Mouse (Mus musculus) intestine, embryonic 15.5 days (tissue): Measurements from ENCODE around the gene Rcor1. TPM values are rescaled to one million over a fixed set of nuclear protein-coding genes. Genes with fewer than 3 reads are reported as not detected.

Experiments used
- ATAC-seq: fragments of 200-750 bp; cut with Nextera tagmentation; 2 replicates; pipeline ENCODE4 v1.8.0; 2017; ENCODE audit warnings: moderate TSS enrichment, moderate library complexity
- H3K27ac ChIP-seq: fragments of 300-500 bp; sonication (generic); 2 replicates; pipeline ENCODE4 v1.5.1; 2015; ENCODE audit warnings: mild to moderate bottlenecking, inconsistent platforms
- H3K27me3 ChIP-seq: fragments of 300-500 bp; sonication (generic); replicated peaks from 2 replicates; pipeline ENCODE4 v1.6.1; 2015; ENCODE audit warnings: inconsistent platforms
- H3K36me3 ChIP-seq: fragments of 300-500 bp; sonication (generic); 2 replicates; pipeline ENCODE4 v1.6.1; 2015; ENCODE audit warnings: inconsistent platforms
- H3K4me1 ChIP-seq: fragments of 300-500 bp; sonication (generic); replicated peaks from 2 replicates; pipeline ENCODE4 v1.6.1; 2015; ENCODE audit warnings: inconsistent platforms
- H3K4me2 ChIP-seq: fragments of 300-500 bp; sonication (generic); replicated peaks from 2 replicates; pipeline ENCODE4 v1.6.1; 2015; ENCODE audit warnings: mild to moderate bottlenecking, inconsistent platforms
- H3K4me3 ChIP-seq: fragments of 300-500 bp; sonication (generic); replicated peaks from 2 replicates; pipeline ENCODE4 v1.5.1; 2015; ENCODE audit warnings: inconsistent platforms
- H3K9ac ChIP-seq: fragments of 300-500 bp; sonication (generic); 2 replicates; pipeline ENCODE4 v1.6.1; 2015; ENCODE audit warnings: inconsistent platforms
- H3K9me3 ChIP-seq: fragments of 300-500 bp; sonication (generic); 2 replicates; pipeline ENCODE4 v1.6.1; 2016; ENCODE audit warnings: inconsistent platforms
- WGBS: fragments of 180-500 bp; shearing (Covaris S2); methylation state at CpG from one replicate; pipeline ENCODE4 v1.1.7; 2015; 5-methylcytosine and 5-hydroxymethylcytosine counted together
- polyA plus RNA-seq: library from polyadenylated mRNA; unstranded; fragments of >200 nt; fragmentation: Nextera tagmentation; extraction: Ambion mirVana; gene quantifications from 2 replicates; pipeline ENCODE4 v1.2.1, GENCODE M21; 2015

Gene Rcor1
- polyA plus RNA-seq, 1 experiment from 2014 or later: 9.1 TPM

DNA sequence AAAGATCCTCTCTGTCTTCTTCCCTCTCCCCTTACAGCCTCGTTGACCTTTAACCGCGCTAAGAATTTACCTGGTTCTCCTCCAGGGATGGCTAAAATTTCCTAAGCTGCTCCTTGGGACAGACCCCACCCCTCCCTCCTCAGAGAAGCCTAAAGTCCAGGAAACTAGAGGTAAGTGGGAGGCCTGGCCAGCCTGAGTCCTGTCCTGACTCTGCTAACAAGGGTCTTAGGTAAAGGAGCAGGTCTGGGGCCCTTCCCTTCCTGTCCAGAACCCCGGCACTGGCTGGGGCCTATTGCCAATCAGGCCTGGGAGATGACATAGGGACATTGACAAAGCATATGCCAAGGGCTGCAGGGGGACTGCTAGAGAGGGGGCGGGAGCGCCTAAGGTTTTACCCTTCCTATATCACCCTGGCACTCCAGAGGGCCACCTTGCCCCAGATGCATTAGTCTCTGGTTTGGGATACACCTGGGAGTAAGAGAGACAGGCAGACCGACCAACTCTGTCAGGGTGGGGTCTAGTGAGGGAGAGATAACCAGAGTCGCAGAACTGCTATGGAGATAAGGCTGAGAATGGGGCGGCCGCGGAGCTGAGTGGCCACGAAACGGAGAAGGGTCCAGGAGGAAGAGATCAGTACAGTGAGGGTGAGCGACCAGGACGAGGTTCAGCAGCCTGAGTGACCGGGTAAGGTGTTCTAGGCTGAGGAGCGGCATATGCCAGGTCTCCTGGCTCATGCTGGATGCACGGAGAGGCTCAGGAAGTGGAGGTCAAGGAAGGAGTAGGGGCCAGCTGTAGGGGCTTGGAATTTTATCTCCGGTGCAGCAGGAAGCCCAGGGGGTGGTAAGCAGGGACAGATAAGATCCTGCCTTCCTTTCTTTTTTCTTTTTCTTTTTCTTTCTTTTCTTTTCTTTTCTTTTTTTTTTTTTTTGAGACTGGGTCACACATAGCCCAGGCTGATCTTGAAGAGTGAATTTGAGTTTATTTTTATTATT, 10.7 kb upstream of the Rcor1 start:
- Histone ChIP-seq H3K4me3 (no peak overlapping the region), H3K27me3 (no peaks in the 10 kb centered on the region), H3K4me1 (no peaks in the 10 kb centered on the region), H3K27ac (no peak overlapping the region), H3K9ac (no peak overlapping the region), H3K9me3 (no peaks in the 10 kb centered on the region), H3K36me3 (no peaks in the 10 kb centered on the region), H3K4me2 (0 out of 2 replicates have a peak overlapping the region, but pooled peaks have one; percentile 22)
- peak; percentile 62 for ATAC-seq
- WGBS: 47% methylated on average over 19 of the region's 19 CpGs

DNA sequence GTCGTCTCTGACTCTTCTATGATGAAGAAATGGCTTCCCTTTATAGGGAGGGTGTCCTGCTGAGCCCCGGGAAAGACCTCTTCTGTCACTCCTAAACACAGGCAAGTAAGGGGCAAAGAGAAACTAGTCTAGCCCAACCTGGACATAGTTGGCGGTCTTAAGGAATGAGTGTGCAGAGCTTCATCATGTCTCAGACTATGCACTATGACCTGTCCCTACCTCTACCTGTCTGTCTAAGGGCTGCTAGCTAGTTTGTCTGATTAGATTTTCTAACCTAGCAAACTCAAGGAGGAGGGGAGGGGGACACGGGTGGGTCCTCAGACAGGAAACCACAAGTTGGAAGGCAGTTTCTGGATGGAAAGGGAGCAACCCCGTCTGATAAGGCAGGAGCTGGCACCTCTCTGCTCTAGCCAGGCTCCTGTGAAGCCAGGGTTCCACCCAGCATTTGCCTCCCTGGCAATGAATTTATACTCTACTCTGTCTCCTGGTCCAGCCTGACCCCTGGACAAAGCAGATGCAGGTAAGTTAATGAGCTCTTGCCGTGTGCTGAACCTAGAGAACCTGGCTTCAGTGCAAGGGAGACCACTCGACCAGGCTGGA, 9.8 kb upstream of the Rcor1 start:
- Histone ChIP-seq H3K9me3 (no peaks in the 10 kb centered on the region), H3K4me2 (no peak overlapping the region), H3K27me3 (no peaks in the 10 kb centered on the region), H3K27ac (no peak overlapping the region), H3K4me1 (no peaks in the 10 kb centered on the region), H3K9ac (no peak overlapping the region), H3K4me3 (no peak overlapping the region), H3K36me3 (no peaks in the 10 kb centered on the region)
- ATAC-seq: no peak
- WGBS: 64% methylated on average over 7 of the region's 7 CpGs

DNA sequence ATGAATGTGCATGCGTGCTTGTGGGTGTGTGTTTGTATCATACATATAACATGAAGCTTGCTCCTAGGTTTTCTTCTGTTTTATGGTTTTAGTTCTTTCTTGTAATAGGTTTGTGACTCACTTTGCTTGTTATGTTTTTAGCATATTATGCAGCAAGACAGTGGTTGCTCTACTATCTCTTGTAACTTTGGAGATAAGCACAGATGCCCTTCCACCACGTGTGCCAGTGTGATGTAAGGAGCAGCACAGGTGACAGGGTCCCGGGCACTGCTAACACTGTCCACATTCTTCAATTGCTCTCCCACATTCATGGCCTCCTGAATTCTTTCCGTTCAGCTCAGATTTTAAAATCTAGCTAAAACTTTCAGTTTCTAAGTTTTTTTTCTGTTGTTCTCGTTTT, 6.3 kb upstream of the Rcor1 start:
- ATAC-seq: no peak
- H3K36me3 ChIP-seq: no peaks in the 10 kb centered on the region
- H3K9ac ChIP-seq: no peak overlapping the region
- H3K27ac ChIP-seq: no peak overlapping the region
- no peak overlapping the region for H3K4me2 ChIP-seq
- peaks cover 15% of the 10 kb centered on the region for H3K4me1 ChIP-seq
- WGBS: 79% methylated on average over 5 of the region's 5 CpGs
- H3K27me3 ChIP-seq: no peaks in the 10 kb centered on the region
- H3K4me3 ChIP-seq: no peak overlapping the region
- H3K9me3 ChIP-seq: no peaks in the 10 kb centered on the region

DNA sequence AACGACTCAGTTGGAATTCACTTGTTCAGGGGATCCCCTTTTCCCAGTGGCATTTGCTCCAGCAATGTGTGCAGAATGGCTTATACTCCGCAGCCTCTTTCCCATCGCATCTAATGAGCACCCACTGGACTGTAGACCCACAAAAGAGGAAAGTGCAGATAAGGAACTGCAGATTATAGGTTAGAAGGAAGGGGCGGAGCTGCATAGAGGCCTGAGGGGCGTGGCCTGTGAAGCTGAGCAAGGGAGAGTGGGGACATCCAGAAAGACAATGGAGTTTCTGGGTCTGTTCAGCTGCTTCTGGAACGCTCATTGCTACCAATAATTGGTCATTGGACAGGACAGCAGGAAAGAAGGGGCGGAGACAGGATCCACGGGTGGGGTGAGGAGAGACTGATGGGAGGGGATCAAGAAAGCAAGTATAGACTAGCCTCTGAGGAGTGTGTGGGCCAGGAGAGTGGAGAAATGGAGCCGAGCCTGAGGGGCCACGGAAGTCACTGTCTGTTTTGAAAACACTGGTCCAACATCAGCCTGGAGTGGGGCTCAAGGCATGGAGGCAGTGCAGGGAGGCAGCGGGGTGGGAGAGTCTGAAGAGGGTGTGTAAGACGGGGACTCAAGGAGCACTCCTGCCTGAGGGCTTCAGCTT, 3.8 kb upstream of the Rcor1 start:
- no peaks in the 10 kb centered on the region for H3K36me3 ChIP-seq
- H3K27me3 ChIP-seq: no peaks in the 10 kb centered on the region
- peaks cover 16% of the 10 kb centered on the region for H3K4me1 ChIP-seq
- no peaks in the 10 kb centered on the region for H3K9me3 ChIP-seq
- ATAC-seq: no peak
- H3K4me3 ChIP-seq: no peak overlapping the region
- peak overlapping the region; percentile 22; the same call in 1 of the 2 replicates for H3K4me2 ChIP-seq
- WGBS: 63% methylated on average over 12 of the region's 12 CpGs
- no peak overlapping the region for H3K9ac ChIP-seq
- H3K27ac ChIP-seq: no peak overlapping the region

DNA sequence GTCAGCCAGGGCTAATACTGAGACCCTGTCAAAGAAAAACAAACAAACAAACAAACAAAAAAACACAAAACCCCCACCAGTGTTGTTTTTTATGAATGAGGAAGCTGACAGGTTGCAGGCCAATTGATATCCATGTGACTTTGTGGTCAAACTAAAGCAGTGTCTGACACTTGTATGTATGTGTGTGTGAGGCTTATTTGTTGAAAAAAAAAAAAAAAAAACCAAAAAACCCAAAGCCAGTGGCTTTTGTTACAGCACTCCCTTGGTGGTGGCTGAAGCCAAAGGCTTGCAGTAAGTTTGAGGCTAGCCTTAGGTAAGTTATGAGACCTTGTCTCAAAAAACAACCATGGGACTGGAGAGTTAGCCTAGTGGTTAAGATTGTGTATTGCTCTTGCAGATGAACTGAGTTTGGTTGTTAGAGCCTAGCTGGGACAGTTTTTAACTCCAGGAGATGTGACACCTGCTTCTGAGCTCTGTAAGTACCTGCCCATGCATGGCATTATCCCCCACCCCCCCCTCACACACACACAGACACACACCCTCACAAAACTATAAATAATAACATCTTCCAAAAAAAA, 2.9 kb upstream of the Rcor1 start:
- H3K4me2 ChIP-seq: no peak overlapping the region
- H3K4me3 ChIP-seq: no peak overlapping the region
- H3K9ac ChIP-seq: no peak overlapping the region
- H3K36me3 ChIP-seq: no peaks in the 10 kb centered on the region
- no peaks in the 10 kb centered on the region for H3K27me3 ChIP-seq
- ATAC-seq: no peak
- H3K27ac ChIP-seq: no peak overlapping the region
- H3K4me1 ChIP-seq: peaks cover 19% of the 10 kb centered on the region
- no peaks in the 10 kb centered on the region for H3K9me3 ChIP-seq

DNA sequence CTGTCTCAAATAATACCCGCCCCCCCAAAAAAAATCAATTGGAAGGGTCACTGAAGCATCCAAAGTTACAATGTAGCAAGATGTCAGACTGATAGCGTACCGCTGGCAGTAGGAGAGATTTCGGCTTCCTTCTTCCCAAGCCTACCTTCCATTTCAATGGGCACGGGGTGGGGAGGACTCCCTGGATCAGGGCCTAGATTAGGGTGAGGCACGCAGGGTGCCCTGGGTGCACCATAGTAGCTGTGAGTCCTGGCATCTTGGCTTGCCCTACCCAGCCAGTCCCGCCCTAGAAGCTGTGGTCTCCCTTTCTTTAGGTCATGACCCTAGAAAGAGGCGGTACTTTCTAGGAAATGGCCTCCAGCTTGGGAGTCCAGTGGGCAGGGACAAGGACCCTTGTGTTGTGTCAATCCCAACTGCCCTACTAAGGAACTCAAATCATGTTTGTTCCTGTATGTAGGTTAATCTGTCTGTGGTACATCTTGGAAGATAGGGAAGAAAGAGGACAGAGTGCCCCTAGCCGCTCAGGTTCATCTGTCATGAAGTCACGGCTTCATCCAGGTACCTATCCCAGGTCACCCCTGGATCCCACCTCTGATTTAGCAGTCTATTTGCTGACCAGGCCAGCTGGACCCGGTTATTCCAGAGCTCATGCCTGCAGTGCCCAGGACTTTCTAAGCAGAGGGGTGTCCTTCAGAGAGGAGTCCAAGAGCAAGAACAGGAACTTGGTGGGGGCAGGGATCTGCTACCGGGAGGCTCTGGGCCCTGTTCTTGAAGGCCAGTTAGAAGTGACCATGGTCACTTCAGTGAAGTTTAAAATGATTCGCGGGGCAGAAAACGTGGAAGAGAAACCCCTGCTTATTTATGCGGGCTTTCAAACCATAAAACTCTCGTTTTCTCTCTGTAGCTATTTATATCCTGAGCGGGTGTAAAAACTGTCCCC, 1.6 kb upstream of the Rcor1 start:
- Histone ChIP-seq H3K36me3 (0 out of 2 replicates have a peak, but pooled peaks cover under 1% of the 10 kb centered on the region), H3K4me3 (peak overlapping the region; percentile 94), H3K4me2 (peak overlapping the region; percentile 91), H3K9ac (peak overlapping the region; percentile 75; the same call in 1 of the 2 replicates), H3K27ac (peak overlapping the region; percentile 100), H3K9me3 (no peaks in the 10 kb centered on the region), H3K4me1 (peaks cover 22% of the 10 kb centered on the region), H3K27me3 (no peaks in the 10 kb centered on the region)
- WGBS: 46% methylated on average over 18 of the region's 18 CpGs
- ATAC-seq: no peak

DNA sequence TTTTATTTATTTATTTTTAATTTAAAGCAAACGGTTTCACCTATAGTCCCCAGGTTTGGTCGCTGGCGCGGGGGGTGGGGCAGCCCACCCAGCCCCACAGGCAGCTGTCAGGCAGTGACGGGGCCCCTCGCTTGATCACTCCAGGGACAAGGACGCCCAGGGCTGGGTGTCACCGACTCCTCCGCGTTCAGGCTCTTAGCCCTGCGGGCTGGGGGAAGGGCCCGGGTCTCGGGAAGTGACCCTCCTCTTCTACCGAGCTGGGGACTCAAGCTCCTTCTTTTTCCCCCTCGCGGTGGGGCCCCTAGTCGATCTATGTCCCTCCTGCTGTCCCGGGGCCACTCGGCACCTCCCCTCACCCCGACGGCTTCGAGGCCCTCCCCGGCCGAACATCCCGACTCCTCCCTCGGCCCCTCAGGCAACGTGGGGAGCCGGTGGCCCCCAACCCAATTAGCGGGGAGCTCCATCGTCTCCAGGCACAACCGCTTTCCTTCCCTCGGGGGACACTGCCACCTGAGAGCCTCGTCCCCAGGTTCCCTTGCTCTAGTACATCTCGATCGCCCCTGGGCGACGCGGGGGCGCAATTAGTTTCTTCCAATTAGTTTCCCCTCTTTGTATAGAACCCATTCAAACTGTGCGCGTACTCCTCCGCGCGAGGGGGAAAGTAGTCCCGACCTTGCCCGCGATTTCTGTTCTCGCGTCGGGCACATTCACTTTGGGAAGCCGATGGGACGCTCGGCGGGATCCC, 748 bp upstream of the Rcor1 start:
- no peaks in the 10 kb centered on the region for H3K9me3 ChIP-seq
- no peaks in the 10 kb centered on the region for H3K27me3 ChIP-seq
- WGBS: under 1% methylated on average over 54 of the region's 54 CpGs
- H3K9ac ChIP-seq: peak overlapping the region; percentile 75
- peak overlapping the region; percentile 91 for H3K4me2 ChIP-seq
- peaks cover 22% of the 10 kb centered on the region for H3K4me1 ChIP-seq
- H3K27ac ChIP-seq: peak overlapping the region; percentile 100
- H3K4me3 ChIP-seq: peak overlapping the region; percentile 94
- H3K36me3 ChIP-seq: 0 out of 2 replicates have a peak, but pooled peaks cover 3% of the 10 kb centered on the region
- ATAC-seq: peak; percentile 56

DNA sequence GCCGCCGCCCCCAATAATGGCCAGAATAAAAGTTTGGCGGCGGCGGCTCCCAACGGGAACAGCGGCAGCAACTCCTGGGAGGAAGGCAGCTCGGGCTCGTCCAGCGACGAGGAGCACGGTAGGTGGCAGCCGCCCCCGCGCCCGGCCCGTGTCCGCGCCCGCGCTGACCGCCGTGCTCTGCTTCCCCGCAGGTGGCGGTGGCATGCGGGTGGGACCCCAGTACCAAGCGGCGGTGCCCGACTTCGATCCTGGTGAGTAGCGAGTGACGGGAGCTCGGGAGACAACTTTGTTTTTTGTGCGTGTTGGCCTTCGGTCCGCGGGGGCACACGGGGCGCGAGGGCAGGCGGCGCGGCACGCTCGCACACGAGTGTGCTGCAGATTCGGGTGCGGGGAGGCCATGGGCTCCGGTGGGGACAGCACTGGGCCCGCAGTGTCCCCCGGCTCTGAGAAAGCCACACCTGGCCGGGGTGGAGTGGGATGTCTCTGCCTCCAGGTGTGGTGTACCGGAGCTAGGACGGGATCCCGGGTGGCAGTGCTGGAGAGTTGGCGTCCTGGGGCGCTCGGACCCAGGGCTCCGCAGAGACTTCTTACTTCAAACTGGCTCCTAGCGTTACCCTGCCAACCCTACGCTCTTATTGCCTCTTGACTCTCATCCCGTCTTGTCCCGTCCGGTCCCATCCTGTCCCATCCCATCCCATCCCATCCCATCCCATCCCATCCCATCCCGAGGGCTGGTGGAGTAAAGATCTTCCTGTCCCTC, 800 bp downstream of the Rcor1 start:
- H3K9me3 ChIP-seq: no peaks in the 10 kb centered on the region
- H3K9ac ChIP-seq: peak overlapping the region; percentile 97
- H3K4me2 ChIP-seq: peak overlapping the region; percentile 91
- 0 out of 2 replicates have a peak, but pooled peaks cover 3% of the 10 kb centered on the region for H3K36me3 ChIP-seq
- peaks cover 22% of the 10 kb centered on the region for H3K4me1 ChIP-seq
- 0 out of 2 replicates have a peak, but pooled peaks have one; percentile 2 for ATAC-seq
- under 1% methylated on average over 65 of the region's 65 CpGs for WGBS
- H3K27me3 ChIP-seq: no peaks in the 10 kb centered on the region
- H3K4me3 ChIP-seq: peak overlapping the region; percentile 94
- H3K27ac ChIP-seq: peak overlapping the region; percentile 100

DNA sequence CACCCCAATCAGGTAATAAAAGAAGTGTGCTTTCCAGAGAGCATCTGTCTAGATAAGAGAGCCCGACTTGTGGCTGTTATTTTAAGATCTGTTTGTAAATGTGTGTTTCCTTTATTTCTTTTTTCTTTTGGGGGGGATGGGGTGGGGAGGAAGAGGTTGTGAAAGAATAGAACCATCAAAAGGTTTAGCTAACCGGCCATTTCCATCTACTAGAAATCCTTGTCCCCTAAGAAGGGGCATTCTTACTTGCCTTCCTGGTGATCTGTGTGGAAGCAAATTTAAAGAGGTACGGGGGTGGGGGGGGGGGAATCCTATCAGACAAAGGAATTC, 1.3 kb downstream of the Rcor1 start:
- Histone ChIP-seq H3K27me3 (no peaks in the 10 kb centered on the region), H3K27ac (no peak overlapping the region), H3K9me3 (no peaks in the 10 kb centered on the region), H3K4me2 (peak overlapping the region; percentile 91), H3K36me3 (0 out of 2 replicates have a peak, but pooled peaks cover 3% of the 10 kb centered on the region), H3K9ac (peak overlapping the region; percentile 97), H3K4me1 (peaks cover 18% of the 10 kb centered on the region), H3K4me3 (peak overlapping the region; percentile 94)
- 8% methylated on average over 3 of the region's 3 CpGs for WGBS
- no peak for ATAC-seq

DNA sequence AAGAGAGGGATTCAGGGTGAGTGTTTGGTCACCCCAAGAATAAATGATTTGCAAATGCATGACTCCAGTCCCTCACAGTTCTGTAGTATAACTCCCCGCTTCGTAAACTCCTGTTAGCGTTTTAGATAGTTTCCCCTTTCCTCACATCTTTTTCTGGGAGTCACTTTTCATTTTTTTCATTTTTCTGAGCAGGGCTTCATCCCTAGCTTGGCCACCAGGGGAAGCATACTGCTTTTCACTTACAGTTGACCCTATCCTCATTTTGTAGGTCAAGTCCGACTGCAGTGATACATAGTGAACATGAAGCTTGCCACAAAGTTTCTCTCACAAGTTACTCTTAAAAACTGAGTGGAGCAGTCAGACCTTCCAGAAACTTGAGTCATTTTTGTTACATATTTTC, 2.0 kb downstream of the Rcor1 start:
- Histone ChIP-seq H3K36me3 (0 out of 2 replicates have a peak, but pooled peaks cover 3% of the 10 kb centered on the region), H3K4me1 (peaks cover 16% of the 10 kb centered on the region), H3K27me3 (no peaks in the 10 kb centered on the region), H3K27ac (no peak overlapping the region), H3K4me2 (peak overlapping the region; percentile 91), H3K4me3 (peak overlapping the region; percentile 94), H3K9ac (no peak overlapping the region), H3K9me3 (no peaks in the 10 kb centered on the region)
- 30% methylated on average over 4 of the region's 4 CpGs for WGBS
- no peak for ATAC-seq
